In genomic region chr14:75540996-75541350, GRCm38 (mm10) we compare ENCODE assay signal across 13 mouse cellular contexts. TPM values are rescaled to one million over a fixed set of nuclear protein-coding genes. Genes with fewer than 3 reads are reported as not detected.
DNase-seq lines count a peak whose midpoint lies in the region; ATAC-seq and TF ChIP-seq lines count a peak whose summit lies in the region.
"Had no signal": no experiment of that assay in that cellular context is flagged by ENCODE, and none has a peak within 500 bp of the region (broad histone marks: within the 10 kb centered on the region; RNA-seq: fewer than 3 reads in every experiment).

No protein-coding gene starts in this region.

- H3K36me3 ChIP-seq in kidney, postnatal 0 days (ENCODE audit: insufficient read depth, low read length), result no peaks in the 10 kb centered on the region
- no peaks in the 10 kb centered on the region for H3K36me3 ChIP-seq in forebrain, embryonic 14.5 days (ENCODE audit: control insufficient read depth, insufficient read depth, low read length)
- H3K36me3 ChIP-seq in midbrain, embryonic 11.5 days (ENCODE audit: control insufficient read depth, insufficient read depth, low read length), result no peaks in the 10 kb centered on the region
- no peaks in the 10 kb centered on the region for H3K36me3 ChIP-seq in heart, embryonic 11.5 days (ENCODE audit: control insufficient read depth, insufficient read depth, low read length)
- H3K36me3 ChIP-seq: heart, embryonic 13.5 days had no signal

- WGBS in kidney, postnatal 0 days, result 22% methylated on average over 5 of the region's 5 CpGs
- 3% methylated on average over 5 of the region's 5 CpGs for WGBS in forebrain, embryonic 14.5 days
- 11% methylated on average over 5 of the region's 5 CpGs for WGBS in midbrain, embryonic 11.5 days
- WGBS in heart, embryonic 11.5 days (ENCODE audit: insufficient replicate concordance), result 23% methylated on average over 5 of the region's 5 CpGs

- ATAC-seq in kidney, postnatal 0 days (replicated peaks; ENCODE audit: low FRiP score, low read depth), result no peak
- peak; percentile 76 for ATAC-seq in forebrain, embryonic 14.5 days
- ATAC-seq in midbrain, embryonic 11.5 days (ENCODE audit: low FRiP score), result peak; percentile 83
- ATAC-seq in heart, embryonic 11.5 days (replicated peaks; ENCODE audit: insufficient number of reproducible peaks, low FRiP score, low TSS enrichment), result no peak; the same call in 1 of the 2 replicates
- ATAC-seq: intestine, embryonic 16.5 days had no signal

- TF ChIP-seq CTCF in kidney, postnatal 0 days (IDR thresholded peaks at IDR 0.05; ENCODE audit: low read depth), result no peak

- H3K9ac ChIP-seq in kidney, postnatal 0 days (ENCODE audit: low read depth, low read length), result no peak overlapping the region
- H3K9ac ChIP-seq in forebrain, embryonic 14.5 days (ENCODE audit: low read length), result no peak overlapping the region
- no peak overlapping the region for H3K9ac ChIP-seq in midbrain, embryonic 11.5 days (ENCODE audit: low read length)
- H3K9ac ChIP-seq in heart, embryonic 11.5 days (ENCODE audit: low read depth, low read length), result no peak overlapping the region
- H3K9ac ChIP-seq: heart, embryonic 13.5 days; liver, embryonic 14.5 days had no signal

- H3K27ac ChIP-seq in kidney, postnatal 0 days, result 0 out of 2 replicates have a peak overlapping the region, but pooled peaks have one; percentile 4
- H3K27ac ChIP-seq in forebrain, embryonic 14.5 days (ENCODE audit: low read depth, low read length), result peak overlapping the region; percentile 55; the same call in 1 of the 2 replicates
- peak overlapping the region; percentile 40; the same call in 1 of the 2 replicates for H3K27ac ChIP-seq in midbrain, embryonic 11.5 days (ENCODE audit: low read depth, low read length)
- no peak overlapping the region for H3K27ac ChIP-seq in heart, embryonic 11.5 days (ENCODE audit: low read depth, low read length)
- H3K27ac ChIP-seq: heart, embryonic 13.5 days; liver, embryonic 14.5 days; macrophage had no signal

- no peak overlapping the region for H3K4me2 ChIP-seq in kidney, postnatal 0 days (ENCODE audit: low read length)
- H3K4me2 ChIP-seq in forebrain, embryonic 14.5 days (ENCODE audit: low read length), result peak overlapping the region; percentile 10; the same call in 1 of the 2 replicates
- no peak overlapping the region for H3K4me2 ChIP-seq in midbrain, embryonic 11.5 days
- H3K4me2 ChIP-seq in heart, embryonic 11.5 days, result no peak overlapping the region
- H3K4me2 ChIP-seq: heart, embryonic 13.5 days had no signal

- H3K4me3 ChIP-seq in kidney, postnatal 0 days (replicated peaks; ENCODE audit: low read depth, low read length), result no peak overlapping the region
- H3K4me3 ChIP-seq in forebrain, embryonic 14.5 days (ENCODE audit: low read depth, low read length), result no peak overlapping the region
- no peak overlapping the region for H3K4me3 ChIP-seq in midbrain, embryonic 11.5 days (ENCODE audit: low read depth, low read length)
- no peak overlapping the region for H3K4me3 ChIP-seq in heart, embryonic 11.5 days (ENCODE audit: low read depth, low read length)
- H3K4me3 ChIP-seq: heart, embryonic 13.5 days had no signal

- H3K9me3 ChIP-seq in kidney, postnatal 0 days (replicated peaks; ENCODE audit: low read length), result no peaks in the 10 kb centered on the region
- H3K9me3 ChIP-seq in forebrain, embryonic 14.5 days (replicated peaks; ENCODE audit: control insufficient read depth, low read length), result no peaks in the 10 kb centered on the region
- no peaks in the 10 kb centered on the region for H3K9me3 ChIP-seq in midbrain, embryonic 11.5 days (ENCODE audit: control insufficient read depth, low read length)
- no peaks in the 10 kb centered on the region for H3K9me3 ChIP-seq in heart, embryonic 11.5 days (replicated peaks; ENCODE audit: control insufficient read depth, low read length)
- H3K9me3 ChIP-seq: heart, embryonic 13.5 days had no signal

- H3K27me3 ChIP-seq in kidney, postnatal 0 days (ENCODE audit: insufficient read depth, low read length), result no peaks in the 10 kb centered on the region
- no peaks in the 10 kb centered on the region for H3K27me3 ChIP-seq in forebrain, embryonic 14.5 days (replicated peaks; ENCODE audit: control insufficient read depth, insufficient read depth, low read length)
- H3K27me3 ChIP-seq in midbrain, embryonic 11.5 days (ENCODE audit: control insufficient read depth, insufficient read depth, low read length), result no peaks in the 10 kb centered on the region
- H3K27me3 ChIP-seq in heart, embryonic 11.5 days (ENCODE audit: control insufficient read depth, insufficient read depth, low read length), result no peaks in the 10 kb centered on the region
- H3K27me3 ChIP-seq: heart, embryonic 13.5 days had no signal

- H3K4me1 ChIP-seq in kidney, postnatal 0 days (replicated peaks; ENCODE audit: insufficient read depth, low read length), result no peaks in the 10 kb centered on the region; the same call in 1 of the 2 replicates
- H3K4me1 ChIP-seq in forebrain, embryonic 14.5 days (ENCODE audit: control insufficient read depth, insufficient read depth, low read length), result peaks cover 15% of the 10 kb centered on the region
- H3K4me1 ChIP-seq in midbrain, embryonic 11.5 days (ENCODE audit: control insufficient read depth, insufficient read depth, low read length), result peaks cover 23% of the 10 kb centered on the region
- H3K4me1 ChIP-seq in heart, embryonic 11.5 days (ENCODE audit: control insufficient read depth, insufficient read depth, low read length), result 0 out of 2 replicates have a peak, but pooled peaks cover 4% of the 10 kb centered on the region

- DNase-seq in kidney, postnatal 0 days (ENCODE audit: low spot score), result no peak
- no peak for DNase-seq in kidney, postnatal 25 days
- peak; percentile 86 for DNase-seq in forebrain, embryonic 14.5 days (ENCODE audit: low spot score)
- peak; percentile 96 for DNase-seq in midbrain, embryonic 11.5 days (ENCODE audit: low spot score, missing footprints)
- peak; percentile 87 for DNase-seq in retina, postnatal 1 day
- DNase-seq in spleen, postnatal 14 days (ENCODE audit: low spot score in 2 of 2), result no peak
- no peak for DNase-seq in adrenal gland, adult (ENCODE audit: inconsistent age in 2 of 2, low spot score in 1 of 2)

RNA-seq across cellular contexts. Expression of gene Spert, which starts 51.9 kb away (rescaled TPM):
- polyA plus RNA-seq in kidney, postnatal 0 days (2015; fragmentation: Nextera tagmentation; extraction: Ambion mirVana), result not detected in 2 replicates
- not detected in 2 replicates for polyA plus RNA-seq in forebrain, embryonic 14.5 days (2014; fragmentation: Nextera tagmentation; extraction: Ambion mirVana)
- not detected in 2 replicates for polyA plus RNA-seq in midbrain, embryonic 11.5 days (2014; fragmentation: Nextera tagmentation; extraction: Ambion mirVana)
- not detected in 2 replicates for polyA plus RNA-seq in heart, embryonic 11.5 days (2014; fragmentation: Nextera tagmentation; extraction: Ambion mirVana)
- polyA plus RNA-seq: heart, embryonic 13.5 days; intestine, embryonic 16.5 days; liver, embryonic 14.5 days; macrophage; stomach, embryonic 14.5 days had no signal

Comparison
In these comparisons a context has a peak if more than half of its experiments do, and no peak if none do; other contexts are left out.
1. ATAC-seq: peak in forebrain, embryonic 14.5 days (single experiment) and midbrain, embryonic 11.5 days (single experiment); none in kidney, postnatal 0 days (single experiment) and heart, embryonic 11.5 days (single experiment).
2. DNase-seq: peak in forebrain, embryonic 14.5 days (single experiment), midbrain, embryonic 11.5 days (single experiment) and retina, postnatal 1 day (single experiment); none in kidney, postnatal 0 days (single experiment), kidney, postnatal 25 days (0 of 2), spleen, postnatal 14 days (0 of 2) and adrenal gland, adult (0 of 2).